Mouse (Mus musculus) liver, embryonic 12.5 days (tissue): Measurements from ENCODE around the gene Dars2. TPM values are rescaled to one million over a fixed set of nuclear protein-coding genes. Genes with fewer than 3 reads are reported as not detected.

Experiments used
- ATAC-seq: fragments of 200-750 bp; cut with Nextera tagmentation; 2 replicates; pipeline ENCODE4 v1.8.0; 2017; ENCODE audit warnings: moderate number of reproducible peaks, mild to moderate bottlenecking, moderate library complexity
- H3K27ac ChIP-seq: fragments of 300-500 bp; sonication (generic); 2 replicates; pipeline ENCODE4 v1.5.1; 2016; ENCODE audit warnings: mild to moderate bottlenecking
- H3K27me3 ChIP-seq: fragments of 300-500 bp; sonication (generic); replicated peaks from 2 replicates; pipeline ENCODE4 v1.6.1; 2016; ENCODE audit warnings: mild to moderate bottlenecking, moderate library complexity
- H3K36me3 ChIP-seq: fragments of 300-500 bp; sonication (generic); 2 replicates; pipeline ENCODE4 v1.6.1; 2016; ENCODE audit warnings: mild to moderate bottlenecking, moderate library complexity
- H3K4me1 ChIP-seq: fragments of 300-500 bp; sonication (generic); 2 replicates; pipeline ENCODE4 v1.6.1; 2016
- H3K4me2 ChIP-seq: fragments of 300-500 bp; sonication (generic); 2 replicates; pipeline ENCODE4 v1.6.1; 2016; ENCODE audit warnings: mild to moderate bottlenecking, moderate library complexity
- H3K4me3 ChIP-seq: fragments of 300-500 bp; sonication (generic); 2 replicates; pipeline ENCODE4 v1.5.1; 2016; ENCODE audit warnings: mild to moderate bottlenecking, moderate library complexity
- H3K9ac ChIP-seq: fragments of 300-500 bp; sonication (generic); 2 replicates; pipeline ENCODE4 v1.6.1; 2016; ENCODE audit warnings: mild to moderate bottlenecking, moderate library complexity
- H3K9me3 ChIP-seq: fragments of 300-500 bp; sonication (generic); replicated peaks from 2 replicates; pipeline ENCODE4 v1.6.1; 2016; ENCODE audit warnings: mild to moderate bottlenecking, moderate library complexity
- WGBS: fragments of 180-500 bp; shearing (Covaris S2); methylation state at CpG from one replicate; pipeline ENCODE4 v1.1.7; 2016; ENCODE audit not compliant: insufficient replicate concordance; 5-methylcytosine and 5-hydroxymethylcytosine counted together
- polyA plus RNA-seq: library from polyadenylated mRNA; unstranded; fragments of >200 nt; fragmentation: Nextera tagmentation; extraction: Ambion mirVana; gene quantifications from 2 replicates; pipeline ENCODE4 v1.2.1, GENCODE M21; 2016

Dars2 gene
- polyA plus RNA-seq = 50.2 and 51.1 TPM in 2 replicates

DNA sequence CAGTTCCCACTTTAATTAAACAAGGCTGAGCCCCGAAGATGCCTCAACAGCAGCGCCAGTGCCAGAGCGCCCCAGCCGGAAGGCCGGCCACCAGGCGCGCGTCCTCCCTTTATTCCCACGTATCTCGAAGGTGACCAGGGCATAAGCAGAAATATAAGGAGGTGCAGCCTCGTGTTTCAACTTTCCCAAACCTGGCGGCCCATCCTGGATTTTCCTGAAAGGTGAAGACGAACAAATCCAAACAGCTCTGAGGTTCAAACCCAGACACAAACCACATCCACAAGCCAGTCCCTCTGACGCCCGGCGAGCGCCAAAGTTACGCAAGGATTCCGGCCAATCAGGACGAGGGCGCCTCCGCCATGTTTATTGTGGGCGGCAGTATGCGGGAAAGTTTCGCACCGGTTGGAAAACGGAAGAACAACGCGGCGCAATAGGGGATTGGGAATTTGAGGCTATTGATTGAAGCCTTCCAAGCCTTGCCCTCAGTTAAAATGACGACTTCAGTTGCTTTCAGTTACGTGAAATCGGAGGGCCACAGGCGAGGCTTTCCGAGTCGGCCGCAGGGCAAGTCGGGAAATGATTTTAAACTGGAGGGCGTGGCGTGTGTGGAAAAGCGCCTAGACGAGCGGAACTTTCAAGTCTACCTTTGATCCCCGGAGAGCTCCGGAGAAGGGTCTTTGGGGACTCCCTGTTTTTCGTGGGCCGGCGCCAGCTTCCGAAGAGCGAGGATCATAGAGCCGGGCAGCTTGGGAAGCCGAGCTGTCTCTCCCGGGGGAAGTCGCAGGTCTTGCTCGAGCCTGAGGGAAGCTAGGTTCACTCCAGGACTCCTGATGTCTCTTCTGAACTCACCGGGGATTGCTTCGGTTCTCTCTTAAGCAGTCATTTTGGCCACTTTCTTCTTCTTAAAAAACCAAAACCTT lies at the start of gene Dars2, which contains the start of gene Cenpl:
Dars2 (minus strand) TSS at position 307 of the 920 bp plus-strand sequence.
Cenpl (plus strand) TSS at position 362 of the 920 bp plus-strand sequence.
- WGBS = under 1% methylated on average over 57 of the region's 57 CpGs
- Histone ChIP-seq H3K27me3 (no peaks in the 10 kb centered on the region), H3K4me2 (peak within 1 kb of the TSS; percentile 90), H3K9me3 (no peaks in the 10 kb centered on the region), H3K9ac (peak within 1 kb of the TSS; percentile 83), H3K4me3 (peak within 1 kb of the TSS; percentile 71), H3K4me1 (peaks cover 37% of the 10 kb centered on the region), H3K27ac (peak within 1 kb of the TSS; percentile 79), H3K36me3 (peaks cover 30% of the 10 kb centered on the region)
- peak; percentile 92 for ATAC-seq

DNA sequence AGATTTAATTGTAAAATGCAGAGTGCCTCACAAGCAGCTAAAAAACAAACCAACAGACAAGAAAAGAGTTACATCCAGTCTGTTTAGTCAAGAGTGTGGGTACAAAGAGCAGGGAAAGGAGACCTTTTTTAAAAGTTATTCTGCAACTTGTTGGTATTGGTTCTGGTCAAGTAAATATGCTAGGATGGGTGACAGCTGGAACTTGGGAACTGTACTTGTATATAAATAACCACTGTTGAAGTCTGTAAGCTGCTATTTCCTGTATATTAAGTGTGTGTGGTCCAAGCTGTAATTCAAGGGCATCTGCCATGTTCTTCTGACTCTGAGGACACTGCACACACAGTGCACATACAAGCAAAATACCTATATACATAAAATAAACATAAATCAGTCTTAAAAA lies 44.1 kb upstream of the Dars2 start:
- ATAC-seq = no peak
- Histone ChIP-seq H3K36me3 (peaks cover 3% of the 10 kb centered on the region), H3K9ac (no peak overlapping the region), H3K9me3 (no peaks in the 10 kb centered on the region), H3K27me3 (no peaks in the 10 kb centered on the region), H3K4me1 (peaks cover 8% of the 10 kb centered on the region), H3K4me2 (no peak overlapping the region), H3K4me3 (no peak overlapping the region), H3K27ac (no peak overlapping the region)

DNA sequence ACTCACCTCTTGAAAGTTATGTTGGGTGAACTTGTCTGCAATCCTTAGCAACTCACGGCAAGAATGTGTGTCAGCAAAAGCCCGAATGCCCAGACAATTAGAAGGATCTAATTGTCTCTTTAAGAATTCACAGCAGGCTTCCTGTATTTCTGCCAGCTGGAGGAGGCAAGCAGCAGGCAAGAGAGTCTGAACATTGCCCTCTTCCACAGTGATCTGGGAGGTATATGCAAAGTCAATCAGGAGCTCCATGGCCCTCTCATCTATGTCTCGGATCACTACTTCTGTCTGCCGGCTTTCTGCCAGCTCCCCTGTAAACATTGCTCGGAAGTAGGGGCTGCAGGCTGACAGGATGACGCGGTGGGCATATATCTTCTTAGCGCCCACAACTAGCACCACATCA lies 38.8 kb upstream of the Dars2 start:
- H3K4me3 ChIP-seq = no peak overlapping the region
- no peaks in the 10 kb centered on the region for H3K27me3 ChIP-seq
- no peaks in the 10 kb centered on the region for H3K9me3 ChIP-seq
- no peak overlapping the region for H3K27ac ChIP-seq
- no peak for ATAC-seq
- H3K9ac ChIP-seq = no peak overlapping the region
- peaks cover 30% of the 10 kb centered on the region for H3K36me3 ChIP-seq
- no peaks in the 10 kb centered on the region for H3K4me1 ChIP-seq
- no peak overlapping the region for H3K4me2 ChIP-seq
- 84% methylated on average over 8 of the region's 8 CpGs for WGBS

DNA sequence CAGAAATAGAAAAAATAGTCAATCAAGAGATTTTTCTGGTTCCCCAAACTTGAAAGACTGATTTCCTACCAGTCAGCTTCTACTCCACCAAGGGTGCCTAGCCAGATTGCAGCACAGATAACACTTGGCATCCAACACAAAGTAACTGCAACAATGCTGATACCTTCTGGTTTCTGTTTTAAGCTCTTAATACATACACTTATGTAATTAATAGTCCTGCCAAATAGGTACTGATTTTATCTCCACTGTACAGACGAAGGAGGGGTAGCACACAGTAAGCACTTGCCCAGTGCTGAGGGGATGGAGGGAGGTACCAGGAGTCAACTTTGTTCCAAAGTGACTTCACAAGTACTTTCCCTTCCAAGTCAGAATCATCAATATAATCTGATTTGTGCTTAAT lies 33.4 kb upstream of the Dars2 start:
- 50% methylated on average over 1 of the region's 1 CpGs for WGBS
- Histone ChIP-seq H3K4me1 (peaks cover 16% of the 10 kb centered on the region), H3K4me3 (no peak overlapping the region), H3K4me2 (no peak overlapping the region), H3K9ac (no peak overlapping the region), H3K27ac (no peak overlapping the region), H3K9me3 (no peaks in the 10 kb centered on the region), H3K36me3 (peaks cover 41% of the 10 kb centered on the region), H3K27me3 (no peaks in the 10 kb centered on the region)
- ATAC-seq = no peak

DNA sequence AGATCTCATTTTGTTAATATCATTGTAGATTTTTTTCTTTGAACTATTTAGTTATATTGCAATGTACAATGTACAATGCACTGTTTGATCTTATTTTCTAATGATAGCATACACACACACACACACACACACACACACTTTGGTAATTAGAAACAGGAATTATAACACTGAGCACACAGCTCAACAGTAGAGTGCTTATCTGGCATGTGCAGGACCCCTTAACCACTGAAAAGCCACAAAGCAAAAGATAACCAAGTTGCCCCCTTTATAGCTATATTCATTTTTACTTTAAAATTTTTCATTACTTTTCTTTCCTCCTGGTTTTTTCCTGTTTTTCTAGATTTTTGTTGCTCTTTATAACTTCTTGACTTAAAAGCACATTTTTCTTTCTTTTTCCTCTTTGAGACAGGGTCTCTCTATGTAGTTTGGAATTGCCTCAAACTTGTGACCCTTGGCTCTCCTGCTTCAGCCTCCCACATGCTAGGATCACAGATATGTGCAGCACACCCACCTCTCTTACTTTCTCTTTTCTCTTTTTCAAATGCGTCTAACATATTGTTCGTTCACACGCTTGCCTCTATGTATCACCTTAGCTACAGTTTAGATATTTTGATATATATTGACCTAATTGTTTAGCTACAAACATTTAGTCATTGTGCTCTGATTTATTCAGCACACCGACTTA lies 29.4 kb upstream of the Dars2 start:
- no peak overlapping the region for H3K9ac ChIP-seq
- H3K4me1 ChIP-seq = peaks cover 16% of the 10 kb centered on the region
- H3K27ac ChIP-seq = peak overlapping the region; percentile 46
- no peaks in the 10 kb centered on the region for H3K27me3 ChIP-seq
- peak; percentile 92 for ATAC-seq
- H3K36me3 ChIP-seq = peaks cover 47% of the 10 kb centered on the region
- H3K4me3 ChIP-seq = no peak overlapping the region
- peak overlapping the region; percentile 42 for H3K4me2 ChIP-seq
- H3K9me3 ChIP-seq = no peaks in the 10 kb centered on the region
- 35% methylated on average over 4 of the region's 4 CpGs for WGBS

DNA sequence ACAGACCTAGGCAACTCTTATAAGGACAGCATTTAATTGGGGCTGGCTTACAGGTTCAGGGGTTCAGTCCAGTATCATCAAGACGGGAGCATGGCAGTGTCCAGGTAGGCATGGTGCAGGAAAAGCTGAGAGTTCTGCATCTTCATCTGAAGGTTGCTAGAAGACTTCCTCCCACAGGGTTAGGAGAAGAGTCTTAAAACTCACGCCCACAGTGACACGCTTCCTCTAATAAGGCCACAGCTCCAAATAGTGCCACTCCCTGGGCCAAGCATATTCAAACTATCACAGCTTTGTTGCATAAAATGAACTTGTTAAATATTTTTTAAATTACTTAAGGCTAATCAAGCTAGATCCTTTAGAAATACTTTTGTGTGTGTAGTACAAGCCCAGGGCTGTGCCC lies 6.8 kb upstream of the Dars2 start:
- Histone ChIP-seq H3K4me2 (no peak overlapping the region), H3K9ac (no peak overlapping the region), H3K9me3 (no peaks in the 10 kb centered on the region), H3K27me3 (no peaks in the 10 kb centered on the region), H3K27ac (no peak overlapping the region), H3K4me3 (no peak overlapping the region), H3K36me3 (peaks cover 84% of the 10 kb centered on the region), H3K4me1 (peaks cover 33% of the 10 kb centered on the region)
- ATAC-seq = no peak
- WGBS = 80% methylated on average over 3 of the region's 3 CpGs

DNA sequence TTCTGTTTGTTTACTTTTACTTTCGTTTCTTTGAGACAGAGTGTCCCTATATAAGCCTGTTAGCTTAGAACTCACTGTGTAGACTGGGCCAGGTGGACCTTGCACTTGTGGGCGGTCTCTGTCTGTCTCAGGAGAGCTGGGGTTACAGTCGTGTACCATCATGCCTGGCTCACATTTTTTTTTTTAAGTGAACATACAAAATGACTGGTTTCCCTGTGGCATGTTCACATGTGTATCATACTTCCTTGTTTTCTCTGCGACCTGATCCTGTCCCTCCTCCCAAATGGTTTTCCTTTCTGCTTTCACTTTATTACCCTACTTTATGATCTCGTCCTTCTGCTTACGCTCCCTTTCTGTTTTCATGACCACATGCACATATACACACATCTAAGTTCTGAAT lies 5.8 kb upstream of the Dars2 start:
- H3K9me3 ChIP-seq = no peaks in the 10 kb centered on the region
- ATAC-seq = no peak
- no peaks in the 10 kb centered on the region for H3K27me3 ChIP-seq
- WGBS = 76% methylated on average over 6 of the region's 6 CpGs
- H3K9ac ChIP-seq = no peak overlapping the region
- no peak overlapping the region for H3K4me3 ChIP-seq
- H3K4me2 ChIP-seq = no peak overlapping the region
- peaks cover 36% of the 10 kb centered on the region for H3K4me1 ChIP-seq
- peaks cover 76% of the 10 kb centered on the region for H3K36me3 ChIP-seq
- no peak overlapping the region for H3K27ac ChIP-seq

DNA sequence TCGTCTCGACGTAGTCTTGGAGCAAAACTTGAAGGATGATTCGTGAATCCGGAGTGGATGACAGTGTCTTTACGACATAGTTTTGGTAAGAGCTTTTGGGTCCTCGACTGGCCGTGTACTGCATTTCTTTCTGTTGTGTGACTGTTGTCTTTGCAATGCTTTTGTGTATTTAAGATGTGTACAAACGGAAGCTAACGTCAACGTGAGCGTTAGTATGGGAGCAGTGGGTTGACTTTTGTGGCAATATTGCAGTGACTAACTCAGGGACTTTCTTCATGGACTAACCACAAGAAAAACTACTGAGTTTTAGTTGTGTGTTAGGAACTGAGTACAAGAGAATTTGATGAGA lies 788 bp upstream of the Dars2 start:
- Histone ChIP-seq H3K9ac (peak overlapping the region; percentile 83), H3K9me3 (no peaks in the 10 kb centered on the region), H3K4me2 (peak overlapping the region; percentile 90), H3K4me1 (peaks cover 43% of the 10 kb centered on the region), H3K27ac (peak overlapping the region; percentile 79), H3K27me3 (no peaks in the 10 kb centered on the region), H3K36me3 (peaks cover 33% of the 10 kb centered on the region), H3K4me3 (peak overlapping the region; percentile 71)
- ATAC-seq = no peak
- under 1% methylated on average over 12 of the region's 12 CpGs for WGBS

DNA sequence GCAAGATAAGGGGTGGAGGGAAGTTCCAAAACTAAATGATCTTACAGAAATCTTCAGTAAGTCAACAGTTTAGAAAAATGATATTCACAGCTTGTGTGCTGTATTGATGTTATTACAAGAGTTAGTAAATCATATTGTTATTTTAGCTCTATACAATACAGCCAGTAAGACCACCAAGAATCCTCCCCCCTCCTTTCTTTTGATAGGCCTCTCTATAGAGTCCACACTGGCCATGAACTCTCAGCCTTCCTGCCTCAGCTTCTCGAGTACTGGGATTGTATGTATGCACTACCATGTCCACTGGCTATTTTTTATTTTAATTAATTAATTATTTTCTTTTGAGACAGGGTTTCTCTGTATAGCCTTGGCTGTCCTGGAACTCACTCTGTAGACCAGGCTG lies 7.1 kb downstream of the Dars2 start:
- Histone ChIP-seq H3K4me2 (no peak overlapping the region), H3K27ac (no peak overlapping the region), H3K4me3 (no peak overlapping the region), H3K27me3 (no peaks in the 10 kb centered on the region), H3K9me3 (no peaks in the 10 kb centered on the region), H3K4me1 (no peaks in the 10 kb centered on the region), H3K36me3 (peaks cover 53% of the 10 kb centered on the region), H3K9ac (no peak overlapping the region)
- ATAC-seq = no peak
- WGBS = 81% methylated on average over 1 of the region's 1 CpGs

DNA sequence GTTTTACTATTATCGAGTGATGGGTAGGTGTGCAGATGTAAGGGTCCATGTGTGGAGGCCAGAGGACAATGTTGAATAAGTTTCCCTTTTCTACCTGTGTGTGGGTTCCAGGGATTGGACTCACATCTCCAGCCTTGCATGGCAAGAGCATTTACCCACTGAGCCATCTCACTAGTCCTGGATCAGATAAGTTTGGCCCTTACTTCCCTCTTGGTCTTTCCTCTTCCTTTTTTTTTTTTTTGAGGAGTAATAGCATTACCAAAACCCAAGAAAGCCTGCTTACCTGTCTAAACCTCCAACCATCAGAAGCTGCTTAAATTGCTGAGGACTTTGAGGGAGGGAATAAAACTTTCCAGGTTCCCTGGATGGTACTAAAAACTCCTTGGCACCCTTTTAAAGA lies 13.3 kb downstream of the Dars2 start:
- no peaks in the 10 kb centered on the region for H3K9me3 ChIP-seq
- H3K4me3 ChIP-seq = no peak overlapping the region
- WGBS = 87% methylated on average over 1 of the region's 1 CpGs
- no peak overlapping the region for H3K27ac ChIP-seq
- no peak overlapping the region for H3K4me2 ChIP-seq
- H3K9ac ChIP-seq = no peak overlapping the region
- H3K36me3 ChIP-seq = peaks cover 73% of the 10 kb centered on the region
- H3K4me1 ChIP-seq = no peaks in the 10 kb centered on the region
- no peaks in the 10 kb centered on the region for H3K27me3 ChIP-seq
- no peak for ATAC-seq

DNA sequence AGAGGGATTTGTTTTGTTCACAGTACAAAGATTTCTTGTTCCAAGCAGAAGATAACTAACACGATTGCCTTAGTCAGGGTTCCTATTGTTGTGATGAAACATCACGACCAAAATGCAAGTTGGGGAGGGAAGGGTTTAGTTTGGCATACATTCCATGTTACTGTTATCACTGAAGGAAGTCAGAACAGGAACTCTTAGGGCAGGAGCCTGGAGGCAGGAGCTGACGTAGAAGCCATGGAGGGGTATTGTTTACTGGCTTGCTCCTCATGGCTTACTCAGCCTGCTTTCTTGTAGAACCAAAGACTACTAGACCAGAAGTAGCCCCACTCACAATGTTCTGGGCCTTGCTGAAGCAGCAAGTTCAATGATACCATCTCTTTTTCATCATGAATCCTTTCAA lies 23.5 kb downstream of the Dars2 start:
- Histone ChIP-seq H3K4me3 (no peak overlapping the region), H3K36me3 (peaks cover 95% of the 10 kb centered on the region), H3K4me1 (no peaks in the 10 kb centered on the region), H3K9ac (no peak overlapping the region), H3K27ac (no peak overlapping the region), H3K9me3 (no peaks in the 10 kb centered on the region), H3K27me3 (no peaks in the 10 kb centered on the region), H3K4me2 (no peak overlapping the region)
- no peak for ATAC-seq
- WGBS = 62% methylated on average over 3 of the region's 3 CpGs

DNA sequence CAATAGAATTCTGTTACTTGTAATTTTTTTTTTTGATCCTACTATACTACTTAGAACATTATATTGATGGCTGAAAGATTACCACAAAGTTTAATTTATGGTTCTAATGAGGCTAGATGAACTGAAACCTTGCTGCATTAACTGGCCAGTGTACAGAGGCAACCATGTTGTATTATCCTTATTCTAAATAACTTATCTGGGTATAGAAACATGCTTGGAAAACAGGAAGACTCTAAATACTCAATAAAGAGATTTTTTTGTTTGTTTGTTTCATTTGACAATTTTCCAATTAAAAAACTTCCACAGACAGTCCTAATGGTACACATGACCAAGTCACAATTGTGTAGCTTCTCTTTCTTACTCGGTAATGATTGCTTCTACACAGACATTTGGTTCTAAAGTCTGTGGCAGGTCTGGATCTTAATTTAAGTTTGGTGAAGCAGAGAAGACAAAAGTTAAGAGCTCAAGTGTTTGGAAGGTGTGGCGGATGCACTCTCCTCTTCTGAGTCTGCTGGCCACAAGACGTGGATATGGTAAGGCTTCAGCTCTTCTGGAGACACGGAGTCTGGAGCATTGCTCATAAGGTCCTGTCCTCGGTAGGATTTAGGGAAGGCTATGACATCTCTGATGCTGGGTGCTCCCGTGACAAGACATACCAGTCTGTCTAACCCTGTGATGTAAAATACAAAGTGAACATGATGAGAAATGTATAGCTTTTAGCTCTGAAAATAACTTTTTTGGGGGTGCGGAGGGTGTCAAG lies 29.0 kb downstream of the Dars2 start:
- Histone ChIP-seq H3K4me1 (peaks cover 24% of the 10 kb centered on the region), H3K36me3 (peaks cover 91% of the 10 kb centered on the region)
- WGBS = 77% methylated on average over 7 of the region's 7 CpGs

More for the DNA sequence above, 29.0 kb downstream of the Dars2 start:
- Histone ChIP-seq H3K9ac (no peak overlapping the region), H3K4me2 (no peak overlapping the region), H3K27ac (no peak overlapping the region), H3K4me3 (no peak overlapping the region), H3K9me3 (no peaks in the 10 kb centered on the region), H3K27me3 (no peaks in the 10 kb centered on the region)
- no peak for ATAC-seq
